Mouse (Mus musculus): ENCODE results near the gene Agrn. TPM values are rescaled to one million over a fixed set of nuclear protein-coding genes. Genes with fewer than 3 reads are reported as not detected.
"Not testable (repeated sequence)": the region's sequence is repeated elsewhere in the genome, so short reads cannot be mapped to it uniquely, and the experiment has no call there.

Gene Agrn
- polyA plus RNA-seq, 1 experiment from 2014 or later = 122 TPM

DNA sequence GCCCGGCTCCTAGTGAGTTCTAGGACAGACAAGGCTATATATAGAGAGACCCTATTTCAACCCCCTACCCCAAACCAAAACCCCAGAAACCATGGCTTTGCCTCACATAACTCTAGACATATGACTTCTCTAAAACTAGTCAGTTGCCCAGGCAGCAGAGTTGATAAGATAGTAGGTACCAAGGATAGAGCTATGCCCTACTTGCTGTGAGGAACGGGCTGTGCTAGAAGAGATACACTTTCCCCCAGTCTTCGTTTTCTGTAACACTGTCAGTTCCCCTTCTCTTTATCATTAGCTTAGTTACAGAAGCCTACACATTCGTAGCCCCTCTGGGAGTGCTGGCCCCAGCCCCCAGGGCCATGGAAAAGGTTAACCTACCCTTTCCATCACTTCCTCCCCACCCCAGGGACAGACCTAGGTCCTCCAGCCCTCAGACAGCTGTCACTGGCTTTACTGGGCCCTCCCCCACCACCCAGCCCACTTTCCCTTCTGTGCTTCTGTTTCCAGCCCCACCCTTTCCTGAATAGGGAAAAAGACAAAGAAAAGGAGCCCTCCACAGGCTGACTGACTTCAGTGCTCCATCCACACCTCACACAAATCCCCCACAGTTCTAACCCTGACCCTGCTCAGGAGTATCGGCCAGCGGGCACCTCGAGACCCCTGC, 12.9 kb downstream of the Agrn start:
- H3K27me3 ChIP-seq = no peaks in the 10 kb centered on the region
- H3K9ac ChIP-seq = peak overlapping the region; percentile 93
- peaks cover 98% of the 10 kb centered on the region for H3K4me1 ChIP-seq (replicated peaks)
- peak overlapping the region; percentile 84 for H3K4me2 ChIP-seq
- no peaks in the 10 kb centered on the region for H3K9me3 ChIP-seq
- H3K4me3 ChIP-seq = peak overlapping the region; percentile 58
- WGBS = 76% methylated on average over 7 of the region's 7 CpGs
- peaks cover 37% of the 10 kb centered on the region for H3K36me3 ChIP-seq
- H3K27ac ChIP-seq (replicated peaks) = peak overlapping the region; percentile 98
- ATAC-seq (ENCODE audit: low read depth) = no peak

DNA sequence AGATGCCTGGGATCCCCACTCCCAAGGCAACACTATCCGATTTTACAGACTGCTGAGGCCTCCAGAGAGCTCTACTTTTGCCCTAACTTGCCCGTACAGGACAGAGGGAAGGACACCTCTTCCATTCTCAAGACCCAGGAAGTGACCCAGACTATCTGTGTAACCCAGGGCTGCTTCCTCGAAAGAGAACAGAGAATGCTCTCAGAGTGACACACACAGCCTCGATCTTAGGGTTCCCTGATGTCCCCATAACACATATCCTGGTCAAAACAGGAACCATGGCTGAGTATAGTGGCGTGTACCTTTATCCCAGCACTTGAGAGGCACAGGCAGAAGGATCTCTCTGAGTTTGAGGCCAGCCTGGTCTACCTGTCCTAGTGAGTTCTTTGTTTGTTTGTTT, 13.5 kb downstream of the Agrn start:
- peak overlapping the region; percentile 93 for H3K9ac ChIP-seq
- H3K36me3 ChIP-seq = peaks cover 43% of the 10 kb centered on the region

DNA sequence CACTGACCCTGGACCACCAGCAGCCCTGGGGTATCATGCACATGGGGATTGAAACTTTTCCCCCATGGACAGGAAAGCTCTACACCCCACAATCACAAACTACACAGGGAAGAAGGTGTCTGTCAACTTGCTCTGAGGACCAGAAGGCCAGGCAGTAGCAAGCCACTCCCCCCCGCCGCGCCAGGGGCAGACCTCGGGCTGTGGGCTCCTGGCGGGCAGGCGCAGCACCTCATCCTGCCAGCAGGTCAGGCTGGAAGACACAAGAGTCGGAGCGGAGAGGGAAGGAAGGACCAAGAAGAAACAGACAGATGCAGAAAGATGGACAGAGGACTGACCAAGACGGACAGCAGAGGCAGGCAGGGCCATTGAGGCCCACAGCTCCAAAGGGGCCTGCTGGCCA, 19.7 kb downstream of the Agrn start:
- H3K36me3 ChIP-seq = peaks cover 98% of the 10 kb centered on the region
- no peak overlapping the region for H3K4me2 ChIP-seq
- H3K9me3 ChIP-seq = no peaks in the 10 kb centered on the region
- WGBS = 91% methylated on average over 9 of the region's 9 CpGs
- H3K4me3 ChIP-seq = no peak overlapping the region
- ATAC-seq (ENCODE audit: low read depth) = no peak
- no peaks in the 10 kb centered on the region for H3K27me3 ChIP-seq
- H3K9ac ChIP-seq = no peak overlapping the region
- no peak overlapping the region for H3K27ac ChIP-seq (replicated peaks)
- peaks cover 30% of the 10 kb centered on the region for H3K4me1 ChIP-seq (replicated peaks)

More for the DNA sequence above, 13.5 kb downstream of the Agrn start:
- Histone ChIP-seq H3K4me3 (peak overlapping the region; percentile 58), H3K4me1 (replicated peaks) (peaks cover 91% of the 10 kb centered on the region), H3K9me3 (no peaks in the 10 kb centered on the region), H3K27me3 (no peaks in the 10 kb centered on the region), H3K27ac (replicated peaks) (no peak overlapping the region), H3K4me2 (peak overlapping the region; percentile 84)
- WGBS = 83% methylated on average over 5 of the region's 5 CpGs
- ATAC-seq (ENCODE audit: low read depth) = no peak

DNA sequence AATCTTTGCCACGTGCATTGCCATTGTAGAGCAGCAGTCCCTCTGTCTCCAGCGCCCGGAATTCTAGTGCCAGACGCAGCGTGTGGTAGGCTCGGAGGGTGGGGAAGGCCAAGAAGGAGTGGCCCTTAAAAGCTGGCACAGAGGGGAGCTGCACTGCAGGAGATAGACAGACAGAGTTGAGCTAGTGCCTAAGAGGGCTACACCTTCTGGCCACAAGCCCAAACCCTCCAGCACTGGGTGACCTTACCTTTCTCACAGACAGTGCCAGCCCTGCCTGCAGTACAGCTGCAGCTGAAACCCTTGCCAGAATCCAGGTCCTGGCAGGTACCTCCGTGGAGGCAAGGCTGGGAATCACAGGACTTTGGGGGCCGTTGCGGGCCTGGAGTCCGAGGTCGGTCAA, 25.5 kb downstream of the Agrn start:
- Histone ChIP-seq H3K4me2 (no peak overlapping the region), H3K27ac (replicated peaks) (no peak overlapping the region), H3K4me1 (replicated peaks) (no peaks in the 10 kb centered on the region), H3K4me3 (no peak overlapping the region), H3K36me3 (peaks cover 100% of the 10 kb centered on the region), H3K9ac (no peak overlapping the region), H3K27me3 (no peaks in the 10 kb centered on the region), H3K9me3 (no peaks in the 10 kb centered on the region)
- WGBS = 94% methylated on average over 11 of the region's 11 CpGs
- no peak for ATAC-seq (ENCODE audit: low read depth)

GRCm38 (mm10) chr4:156169129-156169528, 28.2 kb downstream of the Agrn start:
- Histone ChIP-seq H3K36me3 (peaks cover 100% of the 10 kb centered on the region), H3K4me2 (no peak overlapping the region), H3K9ac (no peak overlapping the region), H3K4me3 (no peak overlapping the region), H3K27me3 (no peaks in the 10 kb centered on the region), H3K4me1 (replicated peaks) (no peaks in the 10 kb centered on the region), H3K9me3 (no peaks in the 10 kb centered on the region), H3K27ac (replicated peaks) (no peak overlapping the region)
- no peak for ATAC-seq (ENCODE audit: low read depth)
- WGBS = 95% methylated on average over 10 of the region's 10 CpGs

DNA sequence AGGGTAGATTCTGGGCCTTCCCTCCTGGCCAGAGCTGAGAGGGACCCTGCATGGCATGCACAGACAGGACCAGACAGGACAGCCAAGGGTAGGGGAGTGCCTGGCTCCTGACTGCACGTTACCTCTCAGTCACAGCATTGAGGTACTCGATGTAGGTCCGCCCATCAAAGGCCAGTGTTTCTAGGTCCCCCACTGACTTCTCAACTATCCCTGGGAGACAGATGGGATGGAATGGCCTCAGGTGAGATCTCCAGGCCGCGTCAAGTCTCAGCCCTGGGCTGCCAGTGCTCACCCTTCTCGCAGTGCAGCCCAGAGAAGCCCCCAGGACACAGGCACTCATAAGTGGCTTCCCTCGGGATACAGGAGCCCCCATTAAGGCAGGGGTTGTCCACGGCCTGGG, 28.7 kb downstream of the Agrn start:
- H3K27me3 ChIP-seq = no peaks in the 10 kb centered on the region
- no peak for ATAC-seq (ENCODE audit: low read depth)
- no peaks in the 10 kb centered on the region for H3K9me3 ChIP-seq
- peaks cover 100% of the 10 kb centered on the region for H3K36me3 ChIP-seq
- H3K4me3 ChIP-seq = no peak overlapping the region
- 93% methylated on average over 8 of the region's 8 CpGs for WGBS
- H3K4me1 ChIP-seq (replicated peaks) = no peaks in the 10 kb centered on the region
- no peak overlapping the region for H3K27ac ChIP-seq (replicated peaks)
- no peak overlapping the region for H3K9ac ChIP-seq
- H3K4me2 ChIP-seq = no peak overlapping the region

DNA sequence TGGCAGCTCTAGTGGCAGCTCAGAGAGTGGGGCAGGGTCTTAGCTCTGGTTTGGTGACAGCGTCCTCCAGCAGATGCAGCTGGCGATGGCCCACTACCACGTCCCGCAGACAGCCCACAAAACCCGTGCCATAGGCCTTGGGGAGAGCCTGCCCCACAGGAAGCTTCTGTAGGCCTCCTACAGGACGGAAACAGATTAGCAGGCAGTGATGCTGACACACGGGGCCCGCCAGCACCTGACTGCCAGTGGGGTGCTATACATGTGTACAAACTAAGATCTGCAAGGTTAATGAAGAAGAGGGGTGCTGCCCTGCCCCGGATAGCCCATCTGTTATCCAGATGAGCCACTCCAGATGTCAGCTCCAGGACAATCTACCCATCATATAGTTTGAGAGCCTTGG, 30.8 kb downstream of the Agrn start:
- no peak for ATAC-seq (ENCODE audit: low read depth)
- H3K9ac ChIP-seq = no peak overlapping the region
- no peaks in the 10 kb centered on the region for H3K4me1 ChIP-seq (replicated peaks)
- H3K4me3 ChIP-seq = no peak overlapping the region
- 89% methylated on average over 9 of the region's 9 CpGs for WGBS
- no peak overlapping the region for H3K4me2 ChIP-seq
- H3K27me3 ChIP-seq = no peaks in the 10 kb centered on the region
- peaks cover 99% of the 10 kb centered on the region for H3K36me3 ChIP-seq
- no peak overlapping the region for H3K27ac ChIP-seq (replicated peaks)
- peaks cover 14% of the 10 kb centered on the region for H3K9me3 ChIP-seq

DNA sequence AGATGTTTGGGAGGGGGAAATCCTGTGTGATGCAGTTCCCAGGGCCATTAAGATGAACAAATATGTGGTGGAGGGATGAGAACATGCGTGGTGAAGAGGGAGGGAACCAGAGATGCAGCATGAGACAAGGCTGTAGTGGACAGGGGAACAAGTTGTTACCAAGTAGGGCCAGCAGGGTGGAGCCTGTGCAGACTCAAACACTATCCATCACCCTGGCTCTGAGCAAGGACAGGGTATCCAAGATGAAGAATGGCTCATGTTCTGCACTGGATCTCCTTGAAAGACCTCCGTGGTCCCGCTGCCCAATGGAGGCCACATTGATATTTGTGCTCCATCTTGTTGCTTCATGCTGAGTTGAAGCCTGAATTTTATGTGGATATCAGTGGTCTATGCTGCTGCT, 42.5 kb downstream of the Agrn start:
- no peak overlapping the region for H3K4me2 ChIP-seq
- WGBS = 91% methylated on average over 3 of the region's 3 CpGs

DNA sequence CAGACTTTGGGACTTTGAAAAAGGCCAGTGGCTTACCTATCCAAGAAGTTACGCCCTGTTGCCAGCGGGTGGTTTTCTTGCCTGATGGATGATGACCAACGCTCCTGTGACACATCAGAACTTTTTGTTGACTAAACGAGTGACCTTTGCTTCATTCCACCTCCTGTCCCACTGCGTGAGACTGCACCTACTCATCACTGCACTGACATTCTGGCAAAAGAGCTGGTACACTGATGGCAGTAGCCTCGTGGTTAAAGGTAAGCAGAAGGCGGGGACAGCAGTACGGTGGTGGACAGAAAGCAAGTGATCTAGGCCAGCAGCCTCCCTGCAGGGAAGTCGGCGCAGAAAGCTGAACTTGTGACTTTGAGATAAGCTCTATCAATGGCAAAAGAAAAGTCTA, 46.4 kb downstream of the Agrn start:
- not testable (repeated sequence) for ATAC-seq (ENCODE audit: low read depth); H3K36me3 ChIP-seq; H3K4me2 ChIP-seq; H3K27ac ChIP-seq (replicated peaks); H3K27me3 ChIP-seq; H3K9me3 ChIP-seq; H3K4me1 ChIP-seq (replicated peaks); H3K4me3 ChIP-seq; H3K9ac ChIP-seq
- 89% methylated on average over 10 of the region's 10 CpGs for WGBS

More for the DNA sequence above, 42.5 kb downstream of the Agrn start:
- Histone ChIP-seq H3K27ac (replicated peaks) (no peak overlapping the region), H3K27me3 (no peaks in the 10 kb centered on the region), H3K9ac (no peak overlapping the region), H3K36me3 (no peaks in the 10 kb centered on the region), H3K9me3 (peaks cover 16% of the 10 kb centered on the region), H3K4me1 (replicated peaks) (no peaks in the 10 kb centered on the region), H3K4me3 (no peak overlapping the region)
- ATAC-seq (ENCODE audit: low read depth) = no peak

- WGBS = 94% methylated on average over 30 of the region's 30 CpGs
Measured at GRCm38 (mm10) chr4:156136285-156137100, 60.8 kb downstream of the Agrn start.

GRCm38 (mm10) chr4:156135801-156136200, 61.5 kb downstream of the Agrn start:
- ATAC-seq (ENCODE audit: low read depth) = no peak

More at GRCm38 (mm10) chr4:156136285-156137100, 60.8 kb downstream of the Agrn start:
- H3K9ac ChIP-seq = no peak overlapping the region
- no peaks in the 10 kb centered on the region for H3K27me3 ChIP-seq
- no peak for ATAC-seq (ENCODE audit: low read depth)
- H3K27ac ChIP-seq (replicated peaks) = no peak overlapping the region
- H3K9me3 ChIP-seq = no peaks in the 10 kb centered on the region
- H3K4me3 ChIP-seq = no peak overlapping the region
- H3K4me2 ChIP-seq = no peak overlapping the region
- H3K4me1 ChIP-seq (replicated peaks) = no peaks in the 10 kb centered on the region
- H3K36me3 ChIP-seq = no peaks in the 10 kb centered on the region

GRCm38 (mm10) chr4:156135112-156135511, 62.2 kb downstream of the Agrn start:
- no peak overlapping the region for H3K9ac ChIP-seq
- no peak for ATAC-seq (ENCODE audit: low read depth)
- WGBS = 94% methylated on average over 13 of the region's 13 CpGs
- no peaks in the 10 kb centered on the region for H3K4me1 ChIP-seq (replicated peaks)
- no peak overlapping the region for H3K27ac ChIP-seq (replicated peaks)
- H3K36me3 ChIP-seq = no peaks in the 10 kb centered on the region
- no peak overlapping the region for H3K4me3 ChIP-seq
- H3K9me3 ChIP-seq = no peaks in the 10 kb centered on the region
- H3K27me3 ChIP-seq = no peaks in the 10 kb centered on the region
- H3K4me2 ChIP-seq = no peak overlapping the region

More at GRCm38 (mm10) chr4:156135801-156136200, 61.5 kb downstream of the Agrn start:
- 94% methylated on average over 14 of the region's 14 CpGs for WGBS
- H3K27ac ChIP-seq (replicated peaks) = no peak overlapping the region
- no peak overlapping the region for H3K4me2 ChIP-seq
- H3K9ac ChIP-seq = no peak overlapping the region
- no peaks in the 10 kb centered on the region for H3K9me3 ChIP-seq
- no peaks in the 10 kb centered on the region for H3K36me3 ChIP-seq
- no peaks in the 10 kb centered on the region for H3K27me3 ChIP-seq
- no peaks in the 10 kb centered on the region for H3K4me1 ChIP-seq (replicated peaks)
- no peak overlapping the region for H3K4me3 ChIP-seq
